Mouse (Mus musculus): ENCODE results near the gene Gm11042.
A peak's percentile ranks its signal among the peaks of the same experiment; 100 is the strongest.

Gm11042 gene

DNA sequence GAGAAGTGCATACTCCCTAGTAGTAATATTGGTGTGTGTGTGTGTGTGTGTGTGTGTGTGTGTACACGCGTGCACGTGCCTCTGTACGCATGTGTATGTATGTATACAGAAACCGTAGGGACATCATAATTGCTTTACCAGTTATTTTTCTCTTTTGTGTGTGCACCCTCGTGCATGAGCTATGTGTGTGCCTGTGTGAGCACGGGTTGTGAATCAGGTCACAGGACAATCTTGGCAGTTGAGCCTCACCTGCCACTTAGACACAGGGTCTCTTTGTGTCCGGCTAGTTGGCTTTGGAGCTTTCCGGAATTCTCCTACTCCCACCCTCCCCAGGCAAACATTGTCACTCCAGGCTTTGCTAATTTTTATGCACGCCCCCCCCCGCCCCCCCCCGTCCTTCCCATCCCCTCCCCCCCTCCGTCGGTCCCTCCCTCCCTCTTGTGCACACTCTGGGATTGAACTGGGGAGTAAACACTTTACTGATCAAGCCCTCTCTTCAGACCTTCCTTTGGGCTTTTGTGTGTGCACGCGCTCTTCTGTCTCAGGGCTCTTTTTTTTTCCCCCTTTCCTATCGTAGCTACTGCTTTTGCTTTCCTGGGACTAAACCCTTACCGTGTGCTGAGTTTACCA lies at the start of gene Gm11042:
Gm11042 (minus strand) TSS at position 51 of the 630 bp plus-strand sequence.
- ATAC-seq (ENCODE audit: low TSS enrichment): peak; percentile 33

DNA sequence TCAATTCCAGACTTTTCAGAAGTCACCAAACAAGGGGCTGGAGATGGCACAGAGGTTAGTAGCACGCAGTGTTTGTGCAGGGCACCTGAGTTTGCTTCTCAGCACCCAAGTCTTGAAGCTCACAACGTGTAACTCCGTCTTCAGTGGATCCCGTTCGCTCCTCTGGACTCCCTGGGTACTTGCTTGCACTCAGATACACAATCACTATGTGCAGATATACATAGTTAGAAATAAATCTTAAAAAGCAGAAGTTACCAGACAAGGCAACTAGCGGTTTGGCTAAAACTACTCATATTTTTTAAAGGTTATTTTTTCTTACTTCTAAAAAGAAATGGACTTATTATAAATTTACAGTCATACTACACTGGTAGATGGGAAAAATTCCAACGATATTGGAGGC lies 48.3 kb upstream of the Gm11042 start:
- no peak for ATAC-seq (ENCODE audit: low TSS enrichment)

DNA sequence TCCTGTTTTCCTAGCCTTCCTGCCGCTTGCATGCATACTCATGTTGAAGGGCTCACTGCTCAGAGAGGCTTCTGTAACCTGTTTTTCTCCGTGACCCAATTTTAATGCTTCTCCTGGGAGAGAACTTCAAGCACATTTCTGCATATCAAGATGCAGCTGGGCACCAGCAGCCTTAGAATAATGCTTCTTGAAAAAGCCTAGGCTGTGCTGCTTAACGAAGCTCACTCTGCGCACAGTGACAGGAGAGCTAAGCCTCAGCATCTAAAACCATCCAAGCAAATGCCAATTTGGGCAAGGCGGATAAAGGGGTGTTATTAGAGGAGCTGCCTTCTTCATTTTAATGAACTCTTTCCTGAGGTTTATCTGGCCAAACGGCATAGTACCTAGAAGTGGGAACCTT lies 46.9 kb upstream of the Gm11042 start:
- peak; percentile 97 for ATAC-seq (ENCODE audit: low TSS enrichment)

- no peak for ATAC-seq (ENCODE audit: low TSS enrichment)
Observed at GRCm38 (mm10) chr12:74362453-74362852, 46.3 kb upstream of the Gm11042 start.

DNA sequence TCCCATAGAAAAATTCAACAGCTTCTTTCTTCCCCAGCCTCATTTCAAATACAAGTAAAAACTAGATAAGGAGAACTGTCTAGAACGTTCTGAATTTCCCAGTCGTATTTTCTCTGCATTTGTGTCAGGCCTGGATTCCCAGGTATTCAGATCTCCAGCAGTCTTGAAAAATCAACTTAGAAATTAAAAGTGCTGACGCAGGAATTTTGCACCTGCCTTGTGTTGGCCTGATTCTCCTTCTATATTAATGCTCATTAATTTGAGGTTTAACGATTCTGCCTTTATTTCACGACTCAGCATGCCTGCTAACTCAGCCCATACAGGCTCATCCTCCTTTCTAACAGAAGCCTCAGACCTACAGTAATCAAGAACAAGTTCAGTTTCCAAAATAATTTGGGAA lies 43.6 kb upstream of the Gm11042 start:
- ATAC-seq (ENCODE audit: low TSS enrichment): no peak

DNA sequence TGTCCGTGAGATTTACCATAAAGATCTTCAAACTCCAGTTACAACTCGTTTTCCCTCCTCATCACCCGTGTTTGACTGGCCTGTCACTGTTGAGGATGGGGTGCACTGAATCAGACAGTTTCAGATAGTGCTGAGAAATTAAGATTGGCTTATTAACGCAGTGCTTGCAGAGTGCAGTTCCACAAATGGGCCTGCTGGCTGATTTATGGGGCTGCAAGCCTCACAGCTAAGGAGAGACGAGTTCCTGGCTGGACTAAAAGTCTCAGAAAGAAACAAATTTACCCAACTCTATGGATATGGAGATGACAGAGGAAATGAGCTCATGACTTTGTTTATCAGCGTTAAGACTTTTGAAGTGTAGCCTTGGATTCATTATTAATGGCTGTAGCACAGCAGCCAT lies 41.6 kb upstream of the Gm11042 start:
- no peak for ATAC-seq (ENCODE audit: low TSS enrichment)

DNA sequence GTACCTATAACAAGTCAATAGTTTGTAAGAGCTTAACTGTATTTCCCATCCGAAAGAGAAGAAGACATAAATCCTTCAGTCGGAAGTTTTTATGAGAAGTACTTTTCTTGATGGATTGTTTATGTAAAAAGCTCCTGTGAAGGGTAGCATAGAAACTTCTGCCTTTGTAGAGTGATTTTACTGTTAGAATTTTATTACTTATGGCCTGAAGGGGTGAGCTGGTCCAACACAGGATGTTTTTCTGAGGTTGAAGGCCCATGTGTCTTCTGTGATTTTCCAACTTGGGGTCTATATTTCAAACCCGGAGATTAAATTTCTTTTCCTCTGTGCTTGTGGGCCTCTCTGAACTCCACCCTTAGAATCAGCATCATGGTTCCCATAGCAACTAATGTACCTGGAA lies 26.5 kb upstream of the Gm11042 start:
- ATAC-seq (ENCODE audit: low TSS enrichment): no peak

DNA sequence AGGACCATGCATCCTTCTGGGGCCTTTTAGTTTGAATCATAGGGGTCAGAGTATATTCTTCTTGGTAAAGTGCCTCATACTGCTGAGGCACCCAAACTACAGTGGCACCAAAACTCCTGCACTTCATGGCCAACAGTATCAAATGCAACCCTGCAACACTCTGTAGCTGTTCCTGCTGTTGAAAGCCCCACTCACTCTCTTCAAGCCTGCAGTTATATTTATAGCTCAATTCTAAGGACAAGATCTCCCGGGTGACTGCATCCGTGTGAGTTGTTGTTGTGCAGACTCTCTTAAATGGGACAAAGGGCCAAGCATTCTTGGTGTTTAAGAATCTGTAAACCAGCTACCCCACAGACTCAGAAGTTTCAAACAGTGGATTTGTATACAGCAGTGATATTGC lies 23.9 kb upstream of the Gm11042 start:
- no peak for ATAC-seq (ENCODE audit: low TSS enrichment)

DNA sequence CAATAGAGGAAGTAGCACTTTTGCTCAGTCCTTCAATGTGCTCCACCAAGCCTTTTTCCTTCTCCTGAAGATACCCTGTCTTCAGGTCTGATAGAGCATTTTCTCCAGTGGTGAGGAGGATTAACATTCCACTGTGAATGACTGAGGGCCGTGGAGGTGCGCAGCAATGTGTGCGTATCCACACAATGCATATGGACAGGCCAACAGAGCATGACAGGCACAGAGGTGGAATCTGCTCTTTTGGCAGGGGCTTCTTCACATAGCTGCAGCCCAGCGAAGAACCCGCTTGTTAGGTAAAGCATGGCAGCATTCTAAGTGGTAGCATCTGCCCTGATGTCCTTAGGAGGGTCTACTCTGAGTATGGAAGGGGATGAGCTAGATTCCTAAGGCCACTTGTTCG lies 17.5 kb upstream of the Gm11042 start:
- ATAC-seq (ENCODE audit: low TSS enrichment): no peak

- peak; percentile 83 for ATAC-seq (ENCODE audit: low TSS enrichment)
Observed at GRCm38 (mm10) chr12:74333016-74333415, 16.8 kb upstream of the Gm11042 start.

DNA sequence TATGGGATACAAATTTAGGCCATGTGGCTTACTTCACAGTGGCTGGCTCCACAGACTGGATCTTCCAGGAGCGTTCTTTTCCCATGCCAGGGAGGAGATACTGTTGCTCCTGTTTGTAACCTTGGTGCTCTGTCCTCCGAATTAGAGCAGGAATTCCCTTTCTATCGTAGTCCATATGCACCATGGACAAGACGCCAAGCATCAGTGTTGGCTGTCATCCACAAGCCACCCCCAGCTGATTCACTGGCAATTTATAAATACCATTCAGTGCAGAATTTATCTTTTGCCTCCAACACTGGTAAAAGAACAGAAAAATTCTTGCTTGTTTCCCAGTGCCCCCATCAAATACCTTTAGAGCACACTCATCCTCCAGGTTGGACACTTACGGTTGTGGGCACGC lies 13.6 kb upstream of the Gm11042 start:
- peak; percentile 5; the same call in 1 of the 2 replicates for ATAC-seq (ENCODE audit: low TSS enrichment)

DNA sequence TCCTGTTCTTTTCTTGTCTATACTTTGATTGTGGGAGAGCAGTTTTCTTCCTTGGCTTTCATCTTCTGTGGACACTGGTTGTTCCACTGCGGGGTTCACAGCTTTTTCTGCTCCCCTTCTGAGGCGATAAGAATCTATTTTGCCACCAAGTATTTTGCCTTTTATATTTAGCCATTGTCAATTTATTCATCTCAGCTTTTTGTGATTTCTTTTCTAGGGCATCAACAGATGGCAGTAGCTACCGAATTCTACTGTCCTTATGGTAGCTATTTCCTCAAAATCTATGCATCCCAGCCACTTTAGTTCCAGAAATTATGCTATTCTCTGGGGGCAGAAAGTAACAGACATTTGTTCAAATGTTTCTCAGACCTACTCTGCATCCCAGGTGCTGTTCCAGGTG lies 10.4 kb upstream of the Gm11042 start:
- peak; percentile 71 for ATAC-seq (ENCODE audit: low TSS enrichment)

GRCm38 (mm10) chr12:74321981-74322380 lies 5.8 kb upstream of the Gm11042 start:
- no peak for ATAC-seq (ENCODE audit: low TSS enrichment)

GRCm38 (mm10) chr12:74320318-74320717 lies 4.1 kb upstream of the Gm11042 start:
- peak; percentile 60 for ATAC-seq (ENCODE audit: low TSS enrichment)

GRCm38 (mm10) chr12:74316989-74317759 lies 980 bp upstream of the Gm11042 start:
- peak; percentile 94 for ATAC-seq (ENCODE audit: low TSS enrichment)

DNA sequence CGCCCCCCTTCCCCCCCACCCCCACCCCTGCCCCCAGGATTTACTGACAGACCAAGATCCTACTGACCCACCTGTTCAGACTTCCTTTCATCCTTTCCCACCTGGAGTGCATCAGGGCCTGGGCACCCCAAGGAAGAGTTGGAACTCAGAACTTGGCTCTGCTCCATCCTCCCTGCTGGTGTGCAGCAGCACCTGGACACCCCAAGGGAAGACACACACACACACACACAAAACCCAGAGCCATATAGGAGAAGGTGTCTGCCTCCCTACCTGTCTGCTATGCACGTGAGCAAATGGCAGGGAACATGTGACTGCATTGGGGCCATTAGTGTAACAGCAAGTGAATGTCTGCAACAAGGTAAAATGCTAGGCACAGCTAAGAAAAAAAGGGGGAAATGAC lies 973 bp downstream of the Gm11042 start:
- ATAC-seq (ENCODE audit: low TSS enrichment): no peak

DNA sequence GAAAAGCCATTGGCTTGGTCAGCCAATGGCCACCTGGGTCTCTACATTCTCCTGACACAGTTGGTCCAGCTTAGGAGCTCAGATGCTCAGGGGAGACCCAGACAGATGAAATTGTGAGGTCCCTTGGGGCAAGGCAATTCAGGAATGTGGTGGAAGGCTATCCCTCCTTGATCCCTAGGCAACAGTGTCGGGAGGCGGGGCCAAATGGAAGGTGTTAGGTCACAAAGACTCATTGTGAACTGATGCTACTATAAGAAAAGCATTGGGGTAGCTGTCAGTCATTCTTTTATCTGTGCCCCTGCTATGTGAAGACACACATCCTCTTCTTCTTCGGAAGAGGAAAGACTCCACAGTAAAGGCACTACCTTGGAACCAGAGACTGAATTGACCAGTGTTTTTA lies 3.6 kb downstream of the Gm11042 start:
- no peak for ATAC-seq (ENCODE audit: low TSS enrichment)

DNA sequence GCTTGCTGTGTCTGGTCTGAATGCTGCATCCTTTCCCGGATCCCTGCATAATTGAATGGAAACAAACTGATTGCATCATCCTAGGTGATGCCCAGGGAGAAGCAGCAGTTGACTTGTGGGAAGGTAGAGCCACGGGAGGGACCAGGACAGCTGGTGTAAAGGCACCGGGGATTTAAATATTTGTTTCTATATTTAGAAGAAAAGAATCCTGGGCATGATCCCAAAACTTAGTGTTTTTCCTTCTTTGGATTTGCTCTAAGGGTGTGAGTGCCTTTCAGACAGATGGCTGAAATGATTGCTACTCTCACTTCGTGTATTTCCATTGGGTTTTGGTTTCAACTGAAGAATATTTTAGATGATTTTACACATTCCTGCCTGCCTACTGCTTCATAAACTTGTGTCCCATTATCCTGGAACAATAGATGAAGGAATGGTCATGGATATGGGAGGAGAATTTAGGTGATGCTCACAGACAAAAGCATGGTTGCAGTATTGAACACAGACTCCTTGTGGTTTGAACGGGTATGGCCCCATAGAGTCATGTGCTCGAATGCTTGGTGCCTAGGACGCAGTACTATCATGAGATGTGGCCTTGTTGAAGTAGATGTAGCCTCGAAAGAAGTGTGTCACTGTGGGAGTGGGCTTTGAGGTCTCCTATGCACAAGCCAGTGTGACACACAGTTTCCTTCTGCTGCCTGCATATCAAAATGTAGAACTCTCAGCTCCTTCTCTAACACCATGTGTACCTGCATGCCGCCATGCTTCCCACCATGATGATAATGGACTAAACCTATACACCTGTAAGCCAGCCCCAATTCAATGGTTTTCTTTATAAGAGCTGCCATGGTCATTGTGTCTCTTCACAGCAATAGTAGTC lies 12.5 kb downstream of the Gm11042 start:
- peak; percentile 78 for ATAC-seq (ENCODE audit: low TSS enrichment)

GRCm38 (mm10) chr12:74301559-74301958 lies 14.6 kb downstream of the Gm11042 start:
- ATAC-seq (ENCODE audit: low TSS enrichment): 0 out of 2 replicates have a peak, but pooled peaks have one; percentile 15

- no peak for ATAC-seq (ENCODE audit: low TSS enrichment)
Observed at GRCm38 (mm10) chr12:74296374-74296773, 19.8 kb downstream of the Gm11042 start.

DNA sequence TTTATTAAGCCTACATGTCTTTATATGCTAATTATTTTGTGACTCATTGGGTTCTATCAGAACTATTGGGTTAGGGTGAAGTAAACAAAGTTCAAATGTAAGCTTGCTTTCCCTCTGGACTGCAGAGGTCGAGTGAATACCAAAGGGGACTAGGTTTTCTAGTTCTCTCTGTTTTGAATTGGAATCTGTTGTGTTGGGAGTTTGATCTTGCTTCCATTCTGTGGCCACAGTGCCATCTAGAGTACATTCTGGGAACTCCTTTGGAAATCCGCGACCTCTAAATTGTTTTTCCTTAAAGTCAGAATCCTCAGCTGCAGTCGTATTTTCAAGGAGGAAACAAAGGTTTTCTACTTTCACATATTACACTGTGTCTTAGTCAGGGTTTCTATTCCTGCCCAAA lies 22.6 kb downstream of the Gm11042 start:
- peak; percentile 46 for ATAC-seq (ENCODE audit: low TSS enrichment)

DNA sequence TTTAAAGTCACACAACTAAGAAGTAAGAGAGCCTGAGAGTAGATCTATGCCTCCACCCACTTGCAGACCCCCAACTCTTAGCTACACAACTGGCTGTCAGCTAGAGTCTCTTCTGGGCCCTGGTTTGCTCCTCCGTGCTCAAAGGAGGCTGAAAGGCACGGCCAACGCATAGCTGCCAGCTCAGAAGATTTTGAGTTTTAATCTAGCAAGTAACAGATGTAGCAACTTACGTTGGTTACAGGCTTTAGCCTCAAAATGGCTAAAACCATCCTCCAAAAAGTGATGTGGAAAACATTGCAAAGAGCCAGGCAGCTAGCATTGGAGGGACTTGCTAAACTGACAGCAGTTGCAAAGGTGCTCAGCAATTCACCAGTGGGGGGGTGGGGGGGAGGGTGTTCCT lies 25.2 kb downstream of the Gm11042 start:
- ATAC-seq (ENCODE audit: low TSS enrichment): peak; percentile 41; the same call in 1 of the 2 replicates
